ENCODE assay signal across 10 mouse cellular contexts in the genomic region with DNA sequence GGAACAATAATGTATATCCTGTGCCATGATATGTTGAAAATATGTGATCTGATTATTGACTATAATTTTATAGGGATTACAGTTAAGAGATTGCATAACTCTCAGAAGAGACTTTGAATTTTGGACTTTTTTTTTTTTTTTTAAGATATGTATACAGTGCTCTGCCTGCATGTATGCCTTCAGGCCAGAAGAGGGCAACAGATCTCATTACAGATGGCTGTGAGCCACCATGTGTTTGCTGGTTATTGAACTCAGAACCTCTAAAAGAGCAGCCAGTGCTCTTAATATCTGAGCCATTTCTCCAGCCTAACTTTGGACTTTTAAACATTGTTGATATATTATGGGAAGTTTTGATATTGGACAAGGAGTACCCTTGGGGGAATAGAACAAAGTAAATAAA. TPM values are rescaled to one million over a fixed set of nuclear protein-coding genes. Genes with fewer than 3 reads are reported as not detected.
DNase-seq lines count a peak whose midpoint lies in the region; ATAC-seq and TF ChIP-seq lines count a peak whose summit lies in the region.
"Had no signal": no experiment of that assay in that cellular context is flagged by ENCODE, and none has a peak within 500 bp of the region (broad histone marks: within the 10 kb centered on the region; RNA-seq: fewer than 3 reads in every experiment).

No protein-coding gene starts in this region.

- ATAC-seq in midbrain, postnatal 0 days (ENCODE audit: low FRiP score): no peak
- ATAC-seq in midbrain, embryonic 15.5 days (replicated peaks): no peak
- peak; percentile 64; the same call in 1 of the 2 replicates for ATAC-seq in liver, embryonic 16.5 days (ENCODE audit: low read depth)
- no peak for ATAC-seq in activated CD4-positive, CD25-positive, alpha-beta regulatory T cell, adult 4 months

- no peak overlapping the region for H3K4me3 ChIP-seq in midbrain, postnatal 0 days (ENCODE audit: low read depth, low read length)
- no peak overlapping the region for H3K4me3 ChIP-seq in midbrain, embryonic 15.5 days
- H3K4me3 ChIP-seq in liver, embryonic 16.5 days (ENCODE audit: low read depth, low read length): no peak overlapping the region
- H3K4me3 ChIP-seq: heart, embryonic 13.5 days; midbrain, embryonic 12.5 days had no signal

- H3K36me3 ChIP-seq in midbrain, postnatal 0 days (ENCODE audit: insufficient read depth, low read length): peaks cover 11% of the 10 kb centered on the region
- peaks cover 17% of the 10 kb centered on the region for H3K36me3 ChIP-seq in midbrain, embryonic 15.5 days (replicated peaks)
- H3K36me3 ChIP-seq in liver, embryonic 16.5 days (ENCODE audit: control insufficient read depth, insufficient read depth): peaks cover 20% of the 10 kb centered on the region

- no peaks in the 10 kb centered on the region for H3K9me3 ChIP-seq in midbrain, postnatal 0 days (ENCODE audit: low read length)
- no peaks in the 10 kb centered on the region for H3K9me3 ChIP-seq in midbrain, embryonic 15.5 days
- no peaks in the 10 kb centered on the region for H3K9me3 ChIP-seq in liver, embryonic 16.5 days (replicated peaks; ENCODE audit: control insufficient read depth, low read length)
- H3K9me3 ChIP-seq: heart, embryonic 13.5 days; midbrain, embryonic 12.5 days had no signal

- no peaks in the 10 kb centered on the region for H3K27me3 ChIP-seq in midbrain, postnatal 0 days (ENCODE audit: insufficient read depth, low read length)
- H3K27me3 ChIP-seq in midbrain, embryonic 15.5 days (replicated peaks): no peaks in the 10 kb centered on the region
- H3K27me3 ChIP-seq in liver, embryonic 16.5 days (ENCODE audit: control insufficient read depth, insufficient read depth, low read depth, low read length): no peaks in the 10 kb centered on the region
- H3K27me3 ChIP-seq: heart, embryonic 13.5 days; midbrain, embryonic 12.5 days had no signal

- H3K4me2 ChIP-seq in midbrain, postnatal 0 days (ENCODE audit: low read depth, low read length, poor library complexity, severe bottlenecking): no peak overlapping the region
- H3K4me2 ChIP-seq in midbrain, embryonic 15.5 days: no peak overlapping the region
- no peak overlapping the region for H3K4me2 ChIP-seq in liver, embryonic 16.5 days (ENCODE audit: low read depth, low read length)
- H3K4me2 ChIP-seq: heart, embryonic 13.5 days; midbrain, embryonic 12.5 days had no signal

- peak; percentile 22 to 43 for DNase-seq in cerebellum, postnatal 14 days
- DNase-seq in cerebellum, adult 9-10 months: no peak
- peak; percentile 48 for DNase-seq in midbrain, postnatal 0 days (ENCODE audit: low spot score)
- peak; percentile 72 for DNase-seq in embryo, embryonic 10 days (ENCODE audit: low spot score)
- no peak for DNase-seq in layer of hippocampus, adult 9-10 months (ENCODE audit: low spot score)

- peak; percentile 74 for TF ChIP-seq CTCF in midbrain, postnatal 0 days (IDR thresholded peaks at IDR 0.05)

- H3K4me1 ChIP-seq in midbrain, postnatal 0 days (ENCODE audit: insufficient read depth, low read length): no peaks in the 10 kb centered on the region
- no peaks in the 10 kb centered on the region for H3K4me1 ChIP-seq in midbrain, embryonic 15.5 days
- no peaks in the 10 kb centered on the region for H3K4me1 ChIP-seq in liver, embryonic 16.5 days (ENCODE audit: control insufficient read depth, low read depth, low read length)
- H3K4me1 ChIP-seq: heart, embryonic 13.5 days; midbrain, embryonic 12.5 days had no signal

- H3K9ac ChIP-seq in midbrain, postnatal 0 days (replicated peaks; ENCODE audit: low read length, poor library complexity, severe bottlenecking): no peak overlapping the region
- H3K9ac ChIP-seq in midbrain, embryonic 15.5 days: no peak overlapping the region
- H3K9ac ChIP-seq in liver, embryonic 16.5 days (ENCODE audit: low read depth, low read length): no peak overlapping the region
- H3K9ac ChIP-seq: heart, embryonic 13.5 days; midbrain, embryonic 12.5 days had no signal

- H3K27ac ChIP-seq in midbrain, postnatal 0 days (ENCODE audit: low read depth, low read length): no peak overlapping the region
- no peak overlapping the region for H3K27ac ChIP-seq in midbrain, embryonic 15.5 days
- H3K27ac ChIP-seq in liver, embryonic 16.5 days (ENCODE audit: low read length): no peak overlapping the region
- H3K27ac ChIP-seq: heart, embryonic 13.5 days; midbrain, embryonic 12.5 days had no signal

RNA-seq across cellular contexts. Expression of a gene that starts 12.1 kb away (rescaled TPM):
- total RNA-seq in midbrain, postnatal 0 days (2014; rRNA removed): 121 and 136 TPM in 2 replicates
- polyA plus RNA-seq in midbrain, postnatal 0 days (2015; fragmentation: Nextera tagmentation; extraction: Ambion mirVana): 154 TPM in 2 replicates
- 163 and 170 TPM in 2 replicates for polyA plus RNA-seq in midbrain, embryonic 15.5 days (2015; fragmentation: Nextera tagmentation; extraction: Ambion mirVana)
- polyA plus RNA-seq in liver, embryonic 16.5 days (2015; fragmentation: Nextera tagmentation; extraction: Ambion mirVana): 88.1 and 93.8 TPM in 2 replicates
- 100 to 1,000 TPM; 101 to 109 TPM for polyA plus RNA-seq in activated CD4-positive, CD25-positive, alpha-beta regulatory T cell, adult 4 months (2017; shearing (Covaris generic))

RNA-seq across cellular contexts. Expression of a gene that starts 12.3 kb away (rescaled TPM):
- total RNA-seq in midbrain, postnatal 0 days (2014; rRNA removed): 33.4 and 42.6 TPM in 2 replicates
- 60.0 and 65.7 TPM in 2 replicates for polyA plus RNA-seq in midbrain, postnatal 0 days (2015; fragmentation: Nextera tagmentation; extraction: Ambion mirVana)
- 65.3 and 70.5 TPM in 2 replicates for polyA plus RNA-seq in midbrain, embryonic 15.5 days (2015; fragmentation: Nextera tagmentation; extraction: Ambion mirVana)
- 68.3 and 78.3 TPM in 2 replicates for polyA plus RNA-seq in liver, embryonic 16.5 days (2015; fragmentation: Nextera tagmentation; extraction: Ambion mirVana)
- 10 to 100 TPM; 46.3 to 53.2 TPM for polyA plus RNA-seq in activated CD4-positive, CD25-positive, alpha-beta regulatory T cell, adult 4 months (2017; shearing (Covaris generic))

Comparison
In these comparisons a context has a peak if more than half of its experiments do, and no peak if none do; other contexts are left out.
1. DNase-seq: peak in cerebellum, postnatal 14 days (2 of 2), midbrain, postnatal 0 days (single experiment) and embryo, embryonic 10 days (single experiment); none in cerebellum, adult 9-10 months (single experiment) and layer of hippocampus, adult 9-10 months (single experiment).